Mouse (Mus musculus): ENCODE data around the gene Gclc.
"Not testable (repeated sequence)": the region's sequence is repeated elsewhere in the genome, so short reads cannot be mapped to it uniquely, and the experiment has no call there.

The Gclc gene

DNA sequence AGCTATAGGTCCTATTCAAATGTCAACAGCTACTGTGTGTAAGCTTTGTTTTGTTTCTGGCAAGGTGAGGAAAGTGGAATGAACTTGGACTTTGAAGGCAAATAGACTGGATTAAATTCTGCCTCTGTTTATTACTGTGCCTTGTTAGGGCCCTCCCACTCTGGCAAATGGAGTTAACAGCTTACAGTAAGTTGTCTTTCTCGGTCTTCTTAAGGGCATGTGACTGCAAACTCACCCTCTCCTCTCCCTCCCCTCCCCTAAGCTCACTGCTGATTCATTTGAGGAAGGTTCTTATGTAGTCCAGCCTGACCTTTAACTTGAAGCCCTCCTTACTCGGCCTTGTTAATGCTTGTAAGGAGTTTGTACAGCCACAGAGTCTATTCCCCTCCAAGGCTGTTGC lies 8.0 kb upstream of the Gclc start:
- in situ Hi-C loops (cut with MboI): no loop called here

DNA sequence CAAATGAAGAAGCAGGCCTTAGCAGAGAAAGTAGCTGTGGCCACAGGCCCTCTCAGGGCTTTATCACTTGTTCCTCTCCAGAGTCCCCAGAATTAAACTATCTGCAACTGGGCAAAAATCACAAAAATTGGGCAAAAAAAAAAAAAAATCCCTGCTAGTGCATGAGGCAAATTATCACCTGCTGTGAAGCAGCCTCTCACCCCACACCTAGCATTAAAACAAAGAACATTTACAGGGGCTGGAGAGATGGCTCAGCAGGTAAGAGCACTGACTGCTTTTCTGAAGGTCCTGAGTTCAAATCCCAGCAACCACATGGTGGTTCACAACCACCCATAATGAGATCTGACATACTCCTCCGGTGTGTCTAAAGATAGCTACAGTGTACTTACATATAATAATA lies 6.0 kb upstream of the Gclc start:
- in situ Hi-C loops (cut with MboI): not testable (repeated sequence)

DNA sequence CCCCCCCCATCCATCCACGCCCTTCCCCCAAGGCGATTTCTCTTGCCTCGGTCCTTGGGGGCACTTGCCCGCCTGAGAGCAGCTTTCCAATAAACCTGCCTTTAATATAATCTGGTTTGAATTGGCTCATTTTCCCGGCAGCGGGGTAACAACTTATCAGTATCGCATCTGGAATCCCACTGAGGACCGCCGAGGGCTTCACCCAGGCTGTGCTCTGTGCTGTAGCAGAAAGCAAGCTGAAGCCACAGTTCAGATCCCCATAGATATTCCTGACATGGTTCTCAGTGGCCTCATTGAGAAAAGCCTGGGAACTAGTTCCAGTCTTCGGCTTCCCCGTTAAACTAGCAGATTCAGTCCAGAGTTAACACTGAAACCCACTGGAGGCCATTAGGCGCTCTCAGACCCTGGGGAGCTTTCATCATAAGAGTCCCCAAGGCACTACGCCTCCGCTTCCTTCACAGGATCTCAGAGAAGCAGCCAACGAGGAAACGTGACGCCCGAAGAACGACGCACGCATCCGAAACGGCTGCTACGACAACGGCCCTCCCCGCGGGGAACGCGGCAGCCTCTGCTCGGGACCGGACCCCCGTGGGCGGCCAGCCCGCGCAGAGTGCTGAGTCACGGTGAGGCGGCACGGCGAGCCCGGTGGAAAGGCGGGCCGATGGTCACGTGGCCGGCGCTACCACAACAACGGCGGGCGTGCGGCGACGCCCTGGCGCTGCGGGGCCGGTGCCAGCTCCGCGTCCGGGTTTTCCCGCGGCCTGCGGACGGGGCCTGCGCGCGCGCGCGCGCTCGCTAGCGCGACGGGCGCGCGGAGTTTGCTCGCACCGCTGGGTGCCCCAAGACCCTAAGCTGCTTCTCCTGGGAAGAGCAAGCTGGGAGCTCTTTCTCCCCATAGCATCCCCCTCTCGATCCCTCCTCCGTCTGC lies 3.9 kb upstream of the Gclc start:
- in situ Hi-C loops (cut with MboI): no loop called here

DNA sequence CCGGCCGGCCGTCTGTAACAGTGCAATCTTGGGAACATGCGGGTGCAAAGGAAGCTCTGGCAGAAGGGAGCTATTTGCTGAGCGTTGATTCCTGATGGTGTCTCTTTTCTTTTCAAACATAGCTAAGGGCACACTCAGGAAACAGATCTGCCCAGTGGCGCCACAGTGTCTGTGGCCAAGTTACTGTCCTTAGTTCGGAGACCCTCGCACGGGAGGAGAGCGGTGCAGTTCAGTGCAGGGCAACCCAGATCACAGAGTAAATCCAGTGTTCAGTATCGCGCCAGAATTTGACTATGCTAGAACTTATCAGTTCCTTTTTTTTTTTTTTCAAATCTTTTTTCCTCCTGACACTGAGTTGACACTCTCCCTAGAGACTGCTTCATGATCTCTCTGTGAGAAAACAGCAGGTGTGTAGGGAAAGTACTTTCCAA lies 3.2 kb upstream of the Gclc start:
- in situ Hi-C loops (cut with MboI): no loop called here

DNA sequence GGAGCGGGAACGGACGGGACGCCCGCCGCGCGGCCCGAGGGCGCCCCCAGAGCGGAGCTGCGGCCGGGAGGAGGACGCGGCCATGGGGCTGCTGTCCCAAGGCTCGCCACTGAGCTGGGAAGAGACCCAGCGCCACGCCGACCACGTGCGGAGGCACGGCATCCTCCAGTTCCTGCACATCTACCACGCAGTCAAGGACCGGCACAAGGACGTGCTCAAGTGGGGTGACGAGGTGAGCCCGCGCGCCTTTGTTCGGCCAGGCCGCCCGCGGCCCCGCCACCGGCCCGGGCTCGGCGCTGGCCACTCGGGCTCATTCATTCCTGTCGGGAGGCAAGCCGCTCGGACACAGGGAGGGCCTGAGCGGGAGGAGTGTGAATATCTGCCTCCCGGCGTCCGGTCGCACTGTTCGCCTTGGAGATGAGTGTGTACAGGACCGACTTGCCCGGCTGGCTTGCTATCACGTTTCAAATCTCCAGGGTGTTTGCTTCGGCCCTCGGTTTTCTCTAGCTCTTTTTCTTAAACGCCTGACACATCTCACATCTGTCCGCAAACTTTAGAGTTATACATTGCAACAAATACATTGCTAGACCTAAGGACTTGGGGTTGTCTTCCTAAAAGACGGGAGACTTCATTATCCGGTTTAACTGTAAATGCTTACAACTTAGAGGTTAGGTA lies 530 bp downstream of the Gclc start:
- in situ Hi-C loops (cut with MboI): no loop called here

DNA sequence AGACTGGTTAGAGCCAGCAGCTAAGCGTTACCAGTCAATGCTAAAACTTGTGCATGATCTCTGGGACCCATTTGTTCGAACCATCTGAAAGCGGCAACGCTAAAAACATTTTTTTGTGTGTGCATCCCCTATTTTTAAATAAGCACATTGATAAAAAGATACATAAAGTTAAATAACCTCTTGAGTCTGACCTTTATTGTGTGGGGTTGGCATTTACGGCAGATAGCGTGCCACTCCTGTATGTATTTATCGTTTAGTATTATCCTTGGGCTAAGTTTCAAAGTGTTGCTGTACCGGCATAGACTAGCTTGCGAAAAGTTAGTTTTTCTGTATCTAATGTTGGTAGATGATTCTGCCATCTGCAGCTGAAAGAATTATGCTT lies 1.1 kb downstream of the Gclc start:
- in situ Hi-C loops (cut with MboI): no loop called here

DNA sequence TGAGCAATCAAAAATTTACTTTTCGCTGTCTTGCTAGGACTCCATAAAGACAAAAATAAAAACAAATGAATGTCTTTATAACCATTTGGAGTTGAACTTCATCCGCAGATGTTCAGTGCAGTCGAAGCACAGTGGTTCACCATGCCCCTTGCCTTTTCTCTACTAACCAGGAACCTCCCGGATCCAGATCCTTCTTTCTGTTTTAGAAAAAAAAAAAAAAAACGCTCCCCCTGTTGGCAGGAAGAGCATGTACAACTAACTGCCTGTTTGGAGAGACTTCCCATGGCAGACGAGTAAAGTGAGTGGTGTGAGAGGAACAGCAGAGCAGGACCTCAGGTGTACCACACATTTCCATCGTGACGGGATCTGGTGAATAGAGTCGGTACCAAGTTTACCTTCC lies 1.7 kb downstream of the Gclc start:
- in situ Hi-C loops (cut with MboI): no loop called here

DNA sequence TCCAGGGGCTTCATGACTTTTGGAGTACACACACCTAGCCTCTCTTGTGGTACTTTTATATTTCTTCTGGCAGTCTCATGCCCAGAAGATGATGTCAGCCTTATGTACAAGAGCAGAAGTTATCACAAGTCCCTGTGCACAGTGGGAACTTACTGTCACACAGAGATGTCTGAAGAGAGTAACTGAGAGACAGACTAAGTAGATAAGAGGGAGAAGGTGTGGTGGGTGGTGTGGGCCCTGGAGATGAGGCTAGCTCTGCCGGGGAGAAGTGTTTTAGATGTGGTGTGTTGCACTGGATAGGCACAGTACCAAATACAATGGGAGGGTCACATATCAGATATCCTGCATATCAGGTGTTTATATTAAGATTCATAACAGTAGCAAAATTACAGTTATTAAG lies 3.0 kb downstream of the Gclc start:
- in situ Hi-C loops (cut with MboI): no loop called here

DNA sequence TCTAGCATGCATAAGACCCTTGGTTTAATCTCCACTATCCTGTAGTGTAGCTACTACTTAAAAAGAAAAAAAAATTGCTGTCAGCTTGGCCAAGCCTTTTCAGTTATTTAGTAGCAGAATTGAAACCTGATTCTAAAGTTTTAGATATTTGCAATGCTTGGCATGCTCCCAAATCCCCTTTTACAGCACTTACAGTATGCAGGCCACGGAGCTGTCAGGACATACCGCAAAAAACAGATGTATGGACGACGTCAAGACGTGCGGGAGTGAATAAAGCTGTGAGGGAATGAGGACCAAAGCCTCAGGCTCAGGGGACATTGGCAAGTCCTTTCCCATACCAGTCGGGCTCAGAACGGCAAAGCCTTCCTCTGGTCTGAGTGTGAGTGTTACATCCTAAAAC lies 4.1 kb downstream of the Gclc start:
- in situ Hi-C loops (cut with MboI): no loop called here

DNA sequence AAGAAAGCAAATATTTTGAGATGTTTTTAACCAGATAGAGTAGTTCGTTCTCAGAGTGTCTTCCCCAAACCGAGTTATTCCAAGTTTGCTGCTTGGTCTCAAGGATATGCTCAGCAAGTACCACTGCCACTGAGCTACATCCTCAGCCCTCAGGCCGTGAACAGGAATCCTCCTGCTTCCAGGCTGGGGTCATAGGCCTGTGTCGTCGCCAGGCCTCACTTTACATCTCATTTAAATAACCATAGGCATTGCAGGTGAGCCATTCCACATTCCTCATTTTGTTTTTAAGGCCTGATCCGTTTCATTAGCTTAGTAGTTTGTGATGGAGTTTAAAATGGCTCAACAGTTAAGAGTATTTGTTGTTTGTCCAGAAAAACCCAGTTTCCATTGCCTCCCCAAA lies 4.8 kb downstream of the Gclc start:
- in situ Hi-C loops (cut with MboI): no loop called here

DNA sequence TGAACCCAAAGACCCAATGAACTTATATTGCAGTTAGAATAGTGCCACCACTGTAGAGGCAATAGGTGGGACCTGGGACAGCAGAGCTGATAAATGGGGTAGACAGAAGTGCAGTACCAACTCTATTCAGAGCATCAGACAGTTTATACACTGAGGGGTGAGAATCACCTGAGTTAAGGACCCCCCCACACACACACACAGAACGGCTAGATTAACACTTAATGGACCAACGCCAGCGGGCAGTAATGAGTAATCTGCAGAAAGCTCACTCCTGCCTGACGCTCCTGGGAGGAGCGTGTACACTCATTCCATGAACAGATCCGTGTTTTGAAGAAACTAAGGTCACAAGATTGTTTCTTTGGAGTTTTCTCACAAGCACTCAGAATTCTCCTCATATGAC lies 5.4 kb downstream of the Gclc start:
- in situ Hi-C loops (cut with MboI): no loop called here

DNA sequence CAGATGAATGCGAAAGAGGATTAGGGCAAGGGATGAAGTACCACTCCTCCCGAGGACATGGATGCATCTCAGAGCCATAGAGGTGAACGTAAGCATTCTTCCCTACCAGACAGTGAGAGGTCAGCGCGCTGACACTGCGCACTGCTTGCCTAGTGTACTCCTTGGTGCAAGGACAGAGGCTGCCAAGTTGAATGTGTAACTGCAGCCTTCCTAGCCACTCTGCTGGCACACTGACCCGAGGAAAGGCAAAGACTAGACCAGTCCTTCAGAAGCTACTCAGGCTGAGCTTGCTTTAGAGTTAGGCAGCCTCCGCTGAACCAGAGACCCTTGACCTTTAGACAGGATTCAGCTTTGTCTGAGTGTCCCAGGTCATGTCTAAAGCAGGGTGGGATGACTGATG lies 11.9 kb downstream of the Gclc start:
- in situ Hi-C loops (cut with MboI): no loop called here

DNA sequence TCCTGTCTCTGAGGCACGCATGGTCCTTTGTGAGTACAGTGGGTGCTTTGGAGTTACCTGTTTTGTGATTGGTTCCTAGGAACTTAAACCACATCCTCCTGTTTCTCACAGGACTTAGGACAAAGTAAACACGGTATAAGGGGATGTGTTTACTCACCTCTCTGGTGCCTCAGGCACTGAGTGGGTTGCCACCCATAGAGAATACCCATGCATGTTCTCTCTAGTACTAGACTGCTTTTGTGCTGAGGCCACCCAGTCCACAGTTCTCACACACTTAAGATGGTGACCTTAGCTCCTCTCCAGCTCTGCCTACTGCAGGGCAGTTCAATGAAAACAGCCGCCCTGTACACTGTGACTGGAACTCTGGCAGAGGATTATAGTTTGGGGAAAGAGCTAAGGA lies 12.4 kb downstream of the Gclc start:
- in situ Hi-C loops (cut with MboI): no loop called here

DNA sequence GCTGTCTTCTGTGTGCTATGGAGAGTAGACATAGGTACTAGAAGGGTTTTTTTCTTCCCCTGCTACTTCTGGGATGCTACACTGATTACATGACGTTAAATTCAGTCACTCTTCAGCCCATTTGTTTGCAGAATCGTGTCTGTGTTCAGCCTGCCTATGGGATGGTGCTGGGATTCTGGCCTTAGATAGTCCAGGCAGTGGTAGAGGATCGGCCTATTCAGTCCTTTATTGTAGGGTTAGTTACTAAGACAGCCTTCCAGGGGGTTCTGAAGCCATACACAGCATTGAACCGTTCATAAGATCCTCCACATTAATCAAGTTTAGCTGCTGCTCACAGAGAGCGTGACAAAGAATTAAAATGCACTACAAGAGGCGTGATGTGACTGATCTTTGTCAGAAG lies 16.6 kb downstream of the Gclc start:
- in situ Hi-C loops (cut with MboI): no loop called here

DNA sequence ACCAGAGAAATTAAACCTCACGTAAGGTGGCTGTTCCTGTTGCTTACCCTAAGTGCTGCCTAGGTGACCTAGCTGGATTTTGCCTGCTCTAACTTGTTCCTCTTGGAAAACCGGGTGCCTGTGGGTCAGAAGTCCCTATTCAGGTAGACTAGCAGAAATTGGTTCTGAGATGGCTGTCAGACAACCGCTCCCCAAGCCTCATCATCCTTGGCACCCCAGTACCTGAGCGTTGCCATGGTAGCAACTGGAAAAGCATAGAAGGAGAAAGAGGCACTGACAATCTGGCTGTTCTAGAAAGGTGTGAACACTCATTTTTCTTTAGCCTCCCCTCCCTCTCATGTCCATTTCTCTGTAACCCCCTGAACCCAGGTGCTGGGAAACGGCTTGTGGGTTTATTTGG lies 17.0 kb downstream of the Gclc start:
- in situ Hi-C loops (cut with MboI): no loop called here

DNA sequence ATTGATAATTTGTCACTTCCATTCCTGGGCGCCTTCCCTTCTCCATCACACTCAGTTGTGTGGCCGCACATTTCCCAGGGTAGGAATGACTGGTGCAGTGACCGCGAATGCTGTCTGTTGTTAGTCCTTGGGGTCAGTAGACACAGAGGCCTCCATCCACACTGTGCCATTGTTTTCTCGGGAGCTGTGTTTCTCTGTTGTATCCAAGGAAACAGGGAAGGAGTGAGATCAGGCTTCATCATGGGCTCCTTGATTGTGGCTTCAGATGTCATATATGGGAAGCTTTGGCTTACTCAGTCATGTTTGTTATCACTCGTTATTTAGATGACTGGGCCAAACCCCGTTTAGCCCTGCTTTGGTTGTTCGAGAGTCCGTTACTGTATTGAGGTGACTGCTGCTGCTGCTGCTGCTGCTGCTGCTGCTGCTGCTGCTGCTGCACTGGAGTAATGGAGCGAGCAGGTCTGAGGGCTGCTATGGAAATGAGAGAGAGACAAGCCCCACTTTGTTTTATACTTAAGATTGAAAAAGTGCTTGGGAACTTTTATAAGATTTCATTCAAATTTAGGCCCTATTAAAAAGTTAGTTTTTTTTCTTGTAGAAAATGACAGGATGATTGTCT lies 17.5 kb downstream of the Gclc start:
- in situ Hi-C loops (cut with MboI): no loop called here

DNA sequence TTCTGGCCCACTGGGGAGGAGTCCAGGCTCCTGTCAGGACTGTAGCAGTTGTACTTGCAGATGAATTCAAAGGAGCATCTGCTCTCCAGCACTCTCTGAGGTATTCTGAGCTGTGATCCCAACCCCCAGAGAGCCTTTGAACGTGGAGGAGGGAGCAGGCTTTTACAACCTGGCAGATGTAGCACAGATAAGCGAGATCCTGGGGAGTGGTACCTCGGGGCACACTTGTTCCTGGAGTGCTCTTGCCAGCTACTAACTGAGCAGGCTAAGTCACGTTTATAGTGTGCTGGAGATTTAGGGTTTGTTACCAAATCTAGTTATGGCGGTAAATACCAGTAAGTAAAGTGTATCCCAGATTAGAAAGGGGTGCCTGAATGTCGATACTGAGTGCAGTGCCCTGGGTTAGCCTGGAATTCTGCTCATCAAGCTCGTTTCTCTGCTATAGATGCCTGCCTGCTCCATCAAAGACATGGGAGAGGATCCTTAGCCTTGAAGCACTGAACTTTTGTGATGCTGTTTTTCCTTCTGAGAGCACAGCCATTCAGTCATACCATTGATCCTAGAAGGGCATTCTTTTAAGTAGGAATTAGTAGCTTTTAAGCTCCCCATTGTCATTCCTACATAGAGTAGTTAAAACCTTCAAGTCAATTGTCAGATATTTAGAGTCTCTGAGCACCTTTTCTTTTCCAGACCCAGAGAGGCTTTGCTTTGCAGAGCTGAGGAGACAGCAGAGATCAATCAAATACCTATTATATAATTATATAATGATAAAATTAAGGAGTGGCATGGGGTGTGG lies 22.6 kb downstream of the Gclc start:
- in situ Hi-C loops (cut with MboI): no loop called here

DNA sequence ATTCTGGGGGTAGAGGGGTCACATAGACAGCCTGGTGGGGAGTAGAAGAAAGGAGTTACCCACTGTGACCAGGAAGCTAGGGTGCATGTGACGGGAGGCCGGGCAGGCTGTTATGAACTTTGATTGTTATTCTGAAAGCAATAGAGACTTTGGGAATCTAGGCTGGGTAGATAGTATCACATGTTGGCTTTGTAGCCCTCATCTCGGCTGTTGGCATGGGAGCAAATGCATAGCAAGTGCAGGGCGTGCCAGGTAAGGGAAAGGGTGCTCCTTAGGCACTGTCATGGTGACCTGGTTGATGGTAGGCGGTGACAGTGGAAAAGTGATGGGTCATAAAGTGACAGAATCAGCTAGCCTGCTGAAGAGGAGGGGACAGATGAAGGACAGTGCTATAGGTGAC lies 23.3 kb downstream of the Gclc start:
- in situ Hi-C loops (cut with MboI): no loop called here

DNA sequence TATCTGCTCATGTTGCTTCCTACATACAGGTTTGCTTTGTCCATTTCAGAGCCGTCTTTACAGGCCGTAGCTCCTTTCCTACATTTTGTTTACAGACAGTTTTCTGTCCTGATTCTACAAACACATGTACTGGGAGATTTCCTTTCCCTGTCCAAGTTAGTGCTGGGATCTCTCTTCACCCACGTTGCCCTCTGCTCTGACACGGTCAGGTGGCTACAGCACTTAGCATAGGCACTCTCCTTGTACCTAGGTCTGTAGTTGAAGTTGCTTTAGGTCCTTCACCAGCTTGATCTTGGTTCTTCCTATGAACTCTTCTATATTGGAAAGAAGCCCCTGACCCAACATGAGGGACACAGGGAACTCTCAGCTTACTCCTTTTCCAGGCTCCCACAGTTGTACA lies 25.4 kb downstream of the Gclc start:
- in situ Hi-C loops (cut with MboI): no loop called here

DNA sequence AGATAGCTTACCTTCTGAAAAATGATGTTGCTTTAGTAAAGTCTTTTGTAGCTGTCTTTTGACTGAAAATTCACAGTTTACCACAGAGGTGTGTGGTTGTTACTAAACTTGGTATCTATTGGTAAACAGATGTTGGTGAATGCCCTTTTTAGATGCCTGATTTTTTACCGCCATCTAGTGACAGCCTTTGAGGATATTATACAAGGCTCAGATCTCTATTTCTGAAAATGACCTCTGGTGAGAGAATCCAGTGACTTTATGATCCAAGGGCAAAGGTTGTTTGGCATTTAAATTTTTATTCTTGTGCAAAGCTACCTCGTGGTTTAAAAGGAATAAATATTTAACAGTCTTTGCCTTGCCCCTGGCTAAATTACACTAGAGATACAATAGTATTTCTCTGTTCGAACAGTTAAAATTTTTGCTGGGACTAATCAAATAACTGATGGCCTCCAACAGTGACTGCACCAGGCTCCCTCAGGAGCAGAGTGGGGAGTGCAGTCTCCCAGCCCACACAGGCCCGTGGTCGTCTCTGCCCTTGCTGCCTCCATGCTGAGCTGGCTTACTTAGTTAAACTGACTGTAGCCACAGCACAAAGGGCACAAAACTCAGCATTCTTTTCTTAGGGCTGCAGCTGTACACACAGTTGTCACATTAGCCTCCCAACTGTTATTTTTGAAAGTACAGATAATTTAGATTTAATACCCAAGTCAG lies 27.3 kb downstream of the Gclc start:
- in situ Hi-C loops (cut with MboI): no loop called here

DNA sequence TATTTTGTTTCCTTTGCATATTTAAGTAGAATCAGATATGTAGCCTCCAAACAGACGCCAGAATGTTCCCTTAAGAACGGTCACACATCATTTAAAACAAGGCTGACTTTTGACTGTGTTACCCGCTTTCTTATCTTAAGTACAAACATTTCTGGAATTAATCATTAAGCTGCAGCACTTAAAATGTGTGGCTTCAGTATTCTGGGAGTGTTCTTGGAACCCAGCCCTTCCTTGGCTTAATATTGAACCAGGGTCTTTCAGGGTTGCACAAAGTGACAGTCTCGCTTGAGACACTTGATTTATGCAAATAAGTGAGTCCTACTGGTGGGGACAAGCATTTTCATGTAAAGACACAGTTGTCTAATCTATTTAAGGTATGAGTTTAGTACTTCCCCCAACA lies 27.9 kb downstream of the Gclc start:
- in situ Hi-C loops (cut with MboI): no loop called here

DNA sequence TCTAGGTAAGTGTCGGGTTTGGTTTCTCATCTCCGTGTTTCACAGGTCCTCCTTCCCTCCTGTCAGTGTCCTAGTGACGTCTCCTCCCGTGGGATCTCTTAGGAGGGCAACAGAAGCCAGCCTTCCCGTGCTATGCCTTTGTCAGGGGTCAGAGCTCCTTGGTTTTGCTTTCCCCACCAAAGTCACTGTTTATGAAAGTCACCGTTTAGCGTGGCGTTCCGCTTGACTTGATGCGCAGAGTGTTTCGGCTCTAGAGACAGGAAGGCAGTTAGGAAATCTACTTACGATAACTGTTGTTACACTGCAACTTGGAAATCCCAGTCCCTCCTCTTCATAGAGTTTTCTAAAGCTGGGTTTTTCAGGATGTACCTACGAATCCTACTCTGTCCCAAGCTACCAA lies 28.7 kb downstream of the Gclc start:
- in situ Hi-C loops (cut with MboI): no loop called here

All from mature B cell (primary cell).